Mouse (Mus musculus): ENCODE data around the gene Auts2. TPM values are rescaled to one million over a fixed set of nuclear protein-coding genes. Genes with fewer than 3 reads are reported as not detected.

Gene Auts2
- total RNA-seq, 1 experiment: 9.9 TPM

GRCm38 (mm10) chr5:131806350-131806749 is 736.8 kb downstream of the Auts2 start:
- Histone ChIP-seq H3K9ac (ENCODE audit: insufficient read depth, low read depth, low read length, poor library complexity, severe bottlenecking) (no peak overlapping the region), H3K27ac (ENCODE audit: insufficient read depth, low read depth, low read length, poor library complexity, severe bottlenecking) (no peak overlapping the region), H3K36me3 (ENCODE audit: control insufficient read depth, insufficient read depth, low read length, poor library complexity, severe bottlenecking) (no peaks in the 10 kb centered on the region), H3K4me3 (ENCODE audit: insufficient read depth in 1 of 2, low read depth in 1 of 2, low read length in 2 of 2, poor library complexity in 1 of 2, severe bottlenecking in 1 of 2) (no peak overlapping the region), H3K9me3 (ENCODE audit: control insufficient read depth, insufficient read depth, low read depth, low read length) (no peaks in the 10 kb centered on the region), H3K4me1 (ENCODE audit: control insufficient read depth in 2 of 2, insufficient read depth in 2 of 2, low read length in 2 of 2, poor library complexity in 1 of 2) (no peaks in the 10 kb centered on the region)
- TF ChIP-seq ZC3H11A (IDR thresholded peaks at IDR 0.05; ENCODE audit: borderline replicate concordance, low read depth, low read length): no peak
- in situ Hi-C loops (cut with MboI; ENCODE audit: low sequenced_read_pairs in 2 of 2, unreplicated experiment in 2 of 2): no loop called here
- no peak for DNase-seq (ENCODE audit: low read depth, low spot score)

- H3K9ac ChIP-seq (ENCODE audit: insufficient read depth, low read depth, low read length, poor library complexity, severe bottlenecking): no peak overlapping the region
- in situ Hi-C loops (cut with MboI; ENCODE audit: low sequenced_read_pairs in 2 of 2, unreplicated experiment in 2 of 2): no loop called here
- DNase-seq (ENCODE audit: low read depth, low spot score): no peak
- TF ChIP-seq ZC3H11A (IDR thresholded peaks at IDR 0.05; ENCODE audit: borderline replicate concordance, low read depth, low read length) (no peak), CHD2 (IDR thresholded peaks at IDR 0.05; ENCODE audit: low read depth, low read length) (no peak)
- no peaks in the 10 kb centered on the region for H3K36me3 ChIP-seq (ENCODE audit: control insufficient read depth, insufficient read depth, low read length, poor library complexity, severe bottlenecking)
- no peaks in the 10 kb centered on the region for H3K9me3 ChIP-seq (ENCODE audit: control insufficient read depth, insufficient read depth, low read depth, low read length)
- no peak overlapping the region for H3K4me3 ChIP-seq (ENCODE audit: insufficient read depth in 1 of 2, low read depth in 1 of 2, low read length in 2 of 2, poor library complexity in 1 of 2, severe bottlenecking in 1 of 2)
- H3K27ac ChIP-seq (ENCODE audit: insufficient read depth, low read depth, low read length, poor library complexity, severe bottlenecking): no peak overlapping the region
- H3K4me1 ChIP-seq (ENCODE audit: control insufficient read depth in 2 of 2, insufficient read depth in 2 of 2, low read length in 2 of 2, poor library complexity in 1 of 2): no peaks in the 10 kb centered on the region
These were observed 737.9 kb downstream of the Auts2 start for GRCm38 (mm10) chr5:131805277-131805676.

GRCm38 (mm10) chr5:131803609-131804008 is 739.5 kb downstream of the Auts2 start:
- TF ChIP-seq ZNF384 (IDR thresholded peaks at IDR 0.05; ENCODE audit: low read depth, low read length): no peak
- TF ChIP-seq MAFK (IDR thresholded peaks at IDR 0.05; ENCODE audit: insufficient read depth, low read depth, low read length): no peak
- TF ChIP-seq CHD2 (IDR thresholded peaks at IDR 0.05; ENCODE audit: low read depth, low read length): no peak
- TF ChIP-seq HCFC1 (IDR thresholded peaks at IDR 0.05; ENCODE audit: borderline replicate concordance, insufficient read depth, low read length): no peak
- TF ChIP-seq ZC3H11A (IDR thresholded peaks at IDR 0.05; ENCODE audit: borderline replicate concordance, low read depth, low read length): no peak
- H3K4me3 ChIP-seq (ENCODE audit: insufficient read depth in 1 of 2, low read depth in 1 of 2, low read length in 2 of 2, poor library complexity in 1 of 2, severe bottlenecking in 1 of 2): no peak overlapping the region
- H3K27ac ChIP-seq (ENCODE audit: insufficient read depth, low read depth, low read length, poor library complexity, severe bottlenecking): no peak overlapping the region
- no peaks in the 10 kb centered on the region for H3K9me3 ChIP-seq (ENCODE audit: control insufficient read depth, insufficient read depth, low read depth, low read length)
- in situ Hi-C loops (cut with MboI; ENCODE audit: low sequenced_read_pairs in 2 of 2, unreplicated experiment in 2 of 2): no loop called here
- no peak overlapping the region for H3K9ac ChIP-seq (ENCODE audit: insufficient read depth, low read depth, low read length, poor library complexity, severe bottlenecking)
- H3K36me3 ChIP-seq (ENCODE audit: control insufficient read depth, insufficient read depth, low read length, poor library complexity, severe bottlenecking): no peaks in the 10 kb centered on the region
- no peaks in the 10 kb centered on the region for H3K4me1 ChIP-seq (ENCODE audit: control insufficient read depth in 2 of 2, insufficient read depth in 2 of 2, low read length in 2 of 2, poor library complexity in 1 of 2)
- no peak for DNase-seq (ENCODE audit: low read depth, low spot score)

DNA sequence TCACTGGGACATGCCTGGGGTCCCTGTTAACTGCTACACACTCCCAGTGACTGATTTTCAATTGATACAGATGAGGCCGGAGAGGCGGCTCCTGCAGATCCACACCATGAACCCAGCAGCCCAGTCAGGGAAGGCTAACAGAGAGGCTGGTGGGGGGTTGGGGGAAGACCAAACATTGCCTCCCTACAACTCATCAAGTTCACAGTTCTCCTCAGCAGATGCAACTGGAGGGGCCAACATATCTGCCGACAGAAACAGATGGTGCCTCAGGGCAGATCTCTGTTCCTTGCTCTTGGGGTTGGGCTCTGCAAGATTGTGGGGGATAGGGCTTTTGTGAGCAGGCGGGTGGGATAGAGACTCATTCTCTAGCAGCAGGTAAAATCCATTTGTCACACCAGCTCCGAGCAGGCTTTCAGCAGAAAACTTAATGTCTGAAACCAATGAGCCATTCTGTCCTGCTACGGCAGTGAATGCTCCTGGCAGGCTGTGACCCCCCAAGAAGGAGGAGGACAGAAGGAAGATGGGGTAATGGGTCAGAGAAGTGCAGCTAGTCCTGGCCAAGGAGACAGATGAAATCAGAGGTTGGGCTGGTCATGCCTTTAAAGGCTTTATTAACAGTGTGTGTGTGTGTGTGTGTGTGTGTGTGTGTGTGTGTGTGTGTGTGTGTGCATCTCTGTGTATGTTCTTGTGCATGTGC is 740.7 kb downstream of the Auts2 start:
- no peak for DNase-seq (ENCODE audit: low read depth, low spot score)
- Histone ChIP-seq H3K27ac (ENCODE audit: insufficient read depth, low read depth, low read length, poor library complexity, severe bottlenecking) (no peak overlapping the region), H3K4me1 (ENCODE audit: control insufficient read depth in 2 of 2, insufficient read depth in 2 of 2, low read length in 2 of 2, poor library complexity in 1 of 2) (no peaks in the 10 kb centered on the region), H3K9ac (ENCODE audit: insufficient read depth, low read depth, low read length, poor library complexity, severe bottlenecking) (no peak overlapping the region), H3K4me3 (ENCODE audit: insufficient read depth in 1 of 2, low read depth in 1 of 2, low read length in 2 of 2, poor library complexity in 1 of 2, severe bottlenecking in 1 of 2) (no peak overlapping the region), H3K9me3 (ENCODE audit: control insufficient read depth, insufficient read depth, low read depth, low read length) (no peaks in the 10 kb centered on the region), H3K36me3 (ENCODE audit: control insufficient read depth, insufficient read depth, low read length, poor library complexity, severe bottlenecking) (no peaks in the 10 kb centered on the region)
- in situ Hi-C loops (cut with MboI; ENCODE audit: low sequenced_read_pairs in 2 of 2, unreplicated experiment in 2 of 2): no loop called here
- TF ChIP-seq HCFC1 (IDR thresholded peaks at IDR 0.05; ENCODE audit: borderline replicate concordance, insufficient read depth, low read length) (no peak), ZNF384 (IDR thresholded peaks at IDR 0.05; ENCODE audit: low read depth, low read length) (no peak)

DNA sequence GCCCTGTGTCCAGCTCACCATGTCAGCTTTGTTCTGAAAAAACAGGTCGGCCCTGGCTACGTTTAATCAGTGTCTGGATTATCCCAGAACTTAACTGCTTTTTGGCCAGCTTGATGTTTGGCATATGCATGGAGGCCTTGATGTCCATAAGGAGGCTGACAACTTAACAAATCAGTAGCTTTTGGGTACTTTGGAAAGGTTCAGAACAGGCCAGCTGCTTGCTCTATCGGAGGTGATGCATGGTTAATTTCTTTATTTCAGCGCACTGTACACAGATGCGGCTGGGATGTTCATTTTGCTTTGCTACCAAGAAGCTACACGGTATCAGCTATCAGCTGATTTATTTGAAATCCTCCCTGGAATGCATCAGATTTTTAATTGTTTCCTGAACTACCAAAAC is 741.2 kb downstream of the Auts2 start:
- no peak overlapping the region for H3K9ac ChIP-seq (ENCODE audit: insufficient read depth, low read depth, low read length, poor library complexity, severe bottlenecking)
- H3K27ac ChIP-seq (ENCODE audit: insufficient read depth, low read depth, low read length, poor library complexity, severe bottlenecking): no peak overlapping the region
- no peak overlapping the region for H3K4me3 ChIP-seq (ENCODE audit: insufficient read depth in 1 of 2, low read depth in 1 of 2, low read length in 2 of 2, poor library complexity in 1 of 2, severe bottlenecking in 1 of 2)
- no peaks in the 10 kb centered on the region for H3K9me3 ChIP-seq (ENCODE audit: control insufficient read depth, insufficient read depth, low read depth, low read length)
- in situ Hi-C loops (cut with MboI; ENCODE audit: low sequenced_read_pairs in 2 of 2, unreplicated experiment in 2 of 2): no loop called here
- H3K36me3 ChIP-seq (ENCODE audit: control insufficient read depth, insufficient read depth, low read length, poor library complexity, severe bottlenecking): no peaks in the 10 kb centered on the region
- no peak for TF ChIP-seq ZNF384 (IDR thresholded peaks at IDR 0.05; ENCODE audit: low read depth, low read length)
- no peak for TF ChIP-seq HCFC1 (IDR thresholded peaks at IDR 0.05; ENCODE audit: borderline replicate concordance, insufficient read depth, low read length)
- no peak for TF ChIP-seq CHD2 (IDR thresholded peaks at IDR 0.05; ENCODE audit: low read depth, low read length)
- TF ChIP-seq ZC3H11A (IDR thresholded peaks at IDR 0.05; ENCODE audit: borderline replicate concordance, low read depth, low read length): no peak
- no peak for TF ChIP-seq MAFK (IDR thresholded peaks at IDR 0.05; ENCODE audit: insufficient read depth, low read depth, low read length)
- no peak for DNase-seq (ENCODE audit: low read depth, low spot score)
- H3K4me1 ChIP-seq (ENCODE audit: control insufficient read depth in 2 of 2, insufficient read depth in 2 of 2, low read length in 2 of 2, poor library complexity in 1 of 2): no peaks in the 10 kb centered on the region
